Mouse (Mus musculus) adrenal gland, postnatal 14 days (tissue): Measurements from ENCODE around the gene Slc22a8. TPM values are rescaled to one million over a fixed set of nuclear protein-coding genes. Genes with fewer than 3 reads are reported as not detected.

Source experiments
- DNase-seq: peaks from one replicate; pipeline ENCODE4 v3.0.0; 2021; ENCODE audit warnings: mixed read lengths
- long read RNA-seq, 2 experiments: library from polyadenylated mRNA; stranded (forward); transcript quantifications; one replicate each; pipeline ENCODE4 v2.0.0; 2021
- total RNA-seq: library from RNA; stranded (reverse); gene quantifications from 2 replicates; pipeline ENCODE4 v1.2.3, GENCODE M21; 2021

Slc22a8 gene
- total RNA-seq: 0.15 and 0.53 TPM in 2 replicates
- long read RNA-seq, experiment 1, partial matches to known transcripts: 0 of 1 reads
- long read RNA-seq, experiment 1, other reads (novel, unspliced or antisense): 1 of 1 reads
- long read RNA-seq, experiment 2: 0 reads

GRCm38 (mm10) chr19:8590954-8591353 is at the start of gene Slc22a8:
Gene Slc22a8 (plus strand): TSS chr19:8591254.
- no peak for DNase-seq

GRCm38 (mm10) chr19:8558897-8559296 is 32.2 kb upstream of the Slc22a8 start:
- no peak for DNase-seq

GRCm38 (mm10) chr19:8564021-8564420 is 27.0 kb upstream of the Slc22a8 start:
- no peak for DNase-seq

- no peak for DNase-seq
These were observed 26.6 kb upstream of the Slc22a8 start for GRCm38 (mm10) chr19:8564469-8564868.

GRCm38 (mm10) chr19:8565262-8565661 is 25.8 kb upstream of the Slc22a8 start:
- DNase-seq: no peak

- no peak for DNase-seq
These were observed 25.1 kb upstream of the Slc22a8 start for GRCm38 (mm10) chr19:8565985-8566384.

GRCm38 (mm10) chr19:8567104-8567880 is 23.8 kb upstream of the Slc22a8 start:
- peak; percentile 50 for DNase-seq

- DNase-seq: peak; percentile 37
These were observed 21.6 kb upstream of the Slc22a8 start for GRCm38 (mm10) chr19:8569453-8569863.

GRCm38 (mm10) chr19:8570341-8571040 is 20.6 kb upstream of the Slc22a8 start:
- DNase-seq: no peak

GRCm38 (mm10) chr19:8571746-8572145 is 19.3 kb upstream of the Slc22a8 start:
- DNase-seq: no peak

GRCm38 (mm10) chr19:8572485-8572884 is 18.6 kb upstream of the Slc22a8 start:
- no peak for DNase-seq

- DNase-seq: no peak
These were observed 13.6 kb upstream of the Slc22a8 start for GRCm38 (mm10) chr19:8577432-8577831.

GRCm38 (mm10) chr19:8578293-8578969 is 12.6 kb upstream of the Slc22a8 start:
- peak; percentile 69 for DNase-seq

- DNase-seq: no peak
These were observed 12.1 kb upstream of the Slc22a8 start for GRCm38 (mm10) chr19:8578970-8579342.

- DNase-seq: no peak
These were observed 5.8 kb upstream of the Slc22a8 start for GRCm38 (mm10) chr19:8585298-8585697.

- no peak for DNase-seq
These were observed 5.2 kb upstream of the Slc22a8 start for GRCm38 (mm10) chr19:8585899-8586298.

GRCm38 (mm10) chr19:8586350-8586749 is 4.7 kb upstream of the Slc22a8 start:
- no peak for DNase-seq

- no peak for DNase-seq
These were observed 3.7 kb upstream of the Slc22a8 start for GRCm38 (mm10) chr19:8587315-8587714.

- no peak for DNase-seq
These were observed 1.1 kb downstream of the Slc22a8 start for GRCm38 (mm10) chr19:8592155-8592554.

GRCm38 (mm10) chr19:8592873-8593408 is 1.9 kb downstream of the Slc22a8 start:
- DNase-seq: no peak

GRCm38 (mm10) chr19:8593833-8594232 is 2.8 kb downstream of the Slc22a8 start:
- DNase-seq: no peak

GRCm38 (mm10) chr19:8594518-8594917 is 3.5 kb downstream of the Slc22a8 start:
- no peak for DNase-seq

GRCm38 (mm10) chr19:8597269-8597668 is 6.2 kb downstream of the Slc22a8 start:
- no peak for DNase-seq
